Mouse (Mus musculus) ES-Bruce4 (cell line): ENCODE measurements around the gene Tldc1. TPM values are rescaled to one million over a fixed set of nuclear protein-coding genes. Genes with fewer than 3 reads are reported as not detected.

Experiments used
- H3K27ac ChIP-seq: 2 replicates; pipeline ENCODE4 v1.5.1; 2012; ENCODE audit warnings: low read length, inconsistent platforms; ENCODE audit not compliant: insufficient read depth
- H3K27me3 ChIP-seq: 2 replicates; pipeline ENCODE4 v1.6.1; 2012; ENCODE audit warnings: mild to moderate bottlenecking, low read length, inconsistent platforms; ENCODE audit not compliant: control insufficient read depth, poor library complexity, insufficient read depth, severe bottlenecking
- H3K36me3 ChIP-seq: 2 replicates; pipeline ENCODE4 v1.6.1; 2012; ENCODE audit warnings: inconsistent platforms, mild to moderate bottlenecking, low read length, moderate library complexity; ENCODE audit not compliant: control insufficient read depth, poor library complexity, insufficient read depth, severe bottlenecking
- H3K4me1 ChIP-seq: one replicate; pipeline ENCODE4 v1.8.1; 2011; ENCODE audit warnings: low read length; ENCODE audit not compliant: control insufficient read depth, insufficient read depth
- H3K4me3 ChIP-seq: 2 replicates; pipeline ENCODE4 v1.5.1; 2011; ENCODE audit warnings: low read depth, mild to moderate bottlenecking, low read length
- H3K9ac ChIP-seq: 2 replicates; pipeline ENCODE4 v1.6.1; 2012; ENCODE audit warnings: low read depth, mild to moderate bottlenecking, inconsistent platforms; ENCODE audit not compliant: poor library complexity, severe bottlenecking
- H3K9me3 ChIP-seq: replicated peaks from 2 replicates; pipeline ENCODE4 v1.6.1; 2012; ENCODE audit warnings: mild to moderate bottlenecking, low read length, inconsistent platforms; ENCODE audit not compliant: control insufficient read depth, poor library complexity, insufficient read depth, severe bottlenecking
- CTCF ChIP-seq: IDR thresholded peaks from one replicate; pipeline ENCODE4 v1.8.1; 2011; ENCODE audit warnings: low read depth, low read length
- EP300 ChIP-seq: IDR thresholded peaks from 2 replicates; pipeline ENCODE4 v1.6.1; 2011; ENCODE audit warnings: low read depth, low read length; ENCODE audit not compliant: insufficient read depth
- POLR2A ChIP-seq: IDR thresholded peaks from one replicate; pipeline ENCODE4 v1.8.1; 2011; ENCODE audit warnings: low read length; ENCODE audit not compliant: insufficient read depth
- polyA plus RNA-seq: library from polyadenylated mRNA; stranded (reverse); fragments of >200 nt; gene quantifications from 2 replicates; pipeline ENCODE4 v1.2.4, GENCODE M21; 2011; ENCODE audit warnings: low read depth; ENCODE audit not compliant: missing spikeins, insufficient read depth, insufficient read length

The Tldc1 gene
- polyA plus RNA-seq, 1 experiment = 15.5 TPM

GRCm38 (mm10) chr8:119823278-119823677 is 45.1 kb upstream of the Tldc1 start:
- TF ChIP-seq EP300 (no peak), POLR2A (no peak), CTCF (no peak)
- Histone ChIP-seq H3K4me1 (peaks cover 3% of the 10 kb centered on the region), H3K9me3 (no peaks in the 10 kb centered on the region), H3K36me3 (no peaks in the 10 kb centered on the region), H3K9ac (no peak overlapping the region), H3K4me3 (no peak overlapping the region), H3K27ac (no peak overlapping the region), H3K27me3 (no peaks in the 10 kb centered on the region)

GRCm38 (mm10) chr8:119821691-119822090 is 43.5 kb upstream of the Tldc1 start:
- no peak overlapping the region for H3K9ac ChIP-seq
- no peaks in the 10 kb centered on the region for H3K36me3 ChIP-seq
- no peak overlapping the region for H3K27ac ChIP-seq
- no peaks in the 10 kb centered on the region for H3K27me3 ChIP-seq
- H3K9me3 ChIP-seq = no peaks in the 10 kb centered on the region
- H3K4me3 ChIP-seq = no peak overlapping the region
- H3K4me1 ChIP-seq = no peaks in the 10 kb centered on the region
- TF ChIP-seq POLR2A = no peak
- TF ChIP-seq EP300 = no peak
- TF ChIP-seq CTCF = no peak

GRCm38 (mm10) chr8:119819976-119820375 is 41.8 kb upstream of the Tldc1 start:
- Histone ChIP-seq H3K4me3 (no peak overlapping the region), H3K36me3 (no peaks in the 10 kb centered on the region), H3K27ac (no peak overlapping the region), H3K9me3 (no peaks in the 10 kb centered on the region), H3K9ac (no peak overlapping the region), H3K27me3 (no peaks in the 10 kb centered on the region), H3K4me1 (no peaks in the 10 kb centered on the region)
- no peak for TF ChIP-seq EP300
- no peak for TF ChIP-seq POLR2A
- TF ChIP-seq CTCF = no peak

GRCm38 (mm10) chr8:119819316-119819715 is 41.1 kb upstream of the Tldc1 start:
- H3K4me1 ChIP-seq = peaks cover under 1% of the 10 kb centered on the region

GRCm38 (mm10) chr8:119817446-119817845 is 39.2 kb upstream of the Tldc1 start:
- Histone ChIP-seq H3K36me3 (no peaks in the 10 kb centered on the region), H3K9me3 (no peaks in the 10 kb centered on the region), H3K4me3 (no peak overlapping the region; the same call in 1 of the 2 replicates), H3K4me1 (peaks cover 6% of the 10 kb centered on the region), H3K9ac (no peak overlapping the region), H3K27ac (peak overlapping the region; percentile 0; the same call in 1 of the 2 replicates), H3K27me3 (no peaks in the 10 kb centered on the region)
- TF ChIP-seq EP300 (peak; percentile 56; the same call in 1 of the 2 replicates), CTCF (no peak), POLR2A (no peak)

More at GRCm38 (mm10) chr8:119819316-119819715, 41.1 kb upstream of the Tldc1 start:
- H3K4me3 ChIP-seq = no peak overlapping the region
- no peaks in the 10 kb centered on the region for H3K9me3 ChIP-seq
- no peaks in the 10 kb centered on the region for H3K36me3 ChIP-seq
- H3K27me3 ChIP-seq = no peaks in the 10 kb centered on the region
- no peak overlapping the region for H3K27ac ChIP-seq
- H3K9ac ChIP-seq = no peak overlapping the region
- no peak for TF ChIP-seq POLR2A
- TF ChIP-seq EP300 = no peak
- TF ChIP-seq CTCF = no peak

GRCm38 (mm10) chr8:119816219-119816618 is 38.0 kb upstream of the Tldc1 start:
- Histone ChIP-seq H3K9me3 (no peaks in the 10 kb centered on the region), H3K36me3 (no peaks in the 10 kb centered on the region), H3K27ac (no peak overlapping the region), H3K9ac (no peak overlapping the region), H3K4me1 (peaks cover 6% of the 10 kb centered on the region), H3K4me3 (no peak overlapping the region), H3K27me3 (no peaks in the 10 kb centered on the region)
- TF ChIP-seq POLR2A (no peak), EP300 (no peak), CTCF (no peak)
